Mouse (Mus musculus) kidney, adult 2 months (tissue): Measurements from ENCODE around the gene Gpd2. TPM values are rescaled to one million over a fixed set of nuclear protein-coding genes. Genes with fewer than 3 reads are reported as not detected.

Source experiments
- DNase-seq: peaks from one replicate; pipeline ENCODE4 v3.0.0; 2021
- H3K27ac ChIP-seq: fragments of 200-500 bp; 2 replicates; pipeline ENCODE4 v1.5.1; 2012; ENCODE audit warnings: low read depth, low read length, control low read depth, inconsistent platforms; ENCODE audit not compliant: insufficient read depth
- H3K27me3 ChIP-seq: fragments of 200-500 bp; replicated peaks from 2 replicates; pipeline ENCODE4 v1.6.1; 2012; ENCODE audit warnings: mild to moderate bottlenecking, moderate library complexity, low read length, inconsistent platforms; ENCODE audit not compliant: control insufficient read depth, insufficient read depth
- H3K36me3 ChIP-seq: fragments of 200-500 bp; 2 replicates; pipeline ENCODE4 v1.6.1; 2012; ENCODE audit warnings: mild to moderate bottlenecking, moderate library complexity, low read length, inconsistent platforms; ENCODE audit not compliant: control insufficient read depth, insufficient read depth
- H3K4me1 ChIP-seq: fragments of 200-500 bp; 2 replicates; pipeline ENCODE4 v1.6.1; 2011; ENCODE audit warnings: low read length; ENCODE audit not compliant: control insufficient read depth, insufficient read depth
- H3K4me3 ChIP-seq: fragments of 200-500 bp; 2 replicates; pipeline ENCODE4 v1.5.1; 2011; ENCODE audit warnings: mild to moderate bottlenecking, low read depth, low read length, control low read depth; ENCODE audit not compliant: insufficient read depth
- CTCF ChIP-seq: fragments of 200-500 bp; conservative IDR thresholded peaks from 2 replicates; pipeline ENCODE4 v1.5.1; 2011; ENCODE audit warnings: low read depth, mild to moderate bottlenecking, control low read depth, low read length, moderate library complexity, mixed read lengths; ENCODE audit not compliant: insufficient read depth, insufficient read length
- POLR2A ChIP-seq: fragments of 200-500 bp; IDR thresholded peaks from one replicate; pipeline ENCODE4 v1.6.1; 2011; ENCODE audit warnings: low read depth, low read length, control low read depth
- WGBS: fragments of 180-500 bp; shearing (Covaris S2); methylation state at CpG from one replicate; pipeline ENCODE4 v1.1.7; 2018; 5-methylcytosine and 5-hydroxymethylcytosine counted together
- polyA plus RNA-seq: library from polyadenylated mRNA; depleted of rRNA; stranded (reverse); fragments of >200 nt; gene quantifications from 2 replicates; pipeline ENCODE4 v1.2.3, GENCODE M21; 2012; rRNA removed

Gpd2 gene
- 12.5 and 17.2 TPM in 2 replicates for polyA plus RNA-seq

- Histone ChIP-seq H3K4me3 (peak within 1 kb of the TSS; percentile 97), H3K36me3 (no peaks in the 10 kb centered on the region), H3K27me3 (no peaks in the 10 kb centered on the region), H3K27ac (peak within 1 kb of the TSS; percentile 88), H3K4me1 (0 out of 2 replicates have a peak, but pooled peaks cover 3% of the 10 kb centered on the region)
- TF ChIP-seq POLR2A (no peak), CTCF (no peak)
- DNase-seq: no peak
- 8% methylated on average over 20 of the region's 20 CpGs for WGBS
Observed at GRCm38 (mm10) chr2:57237475-57237919, at the start of gene Gpd2. Gene Gpd2 (plus strand): TSS chr2:57237635.

GRCm38 (mm10) chr2:57188237-57188636 lies 49.2 kb upstream of the Gpd2 start:
- Histone ChIP-seq H3K4me3 (no peak overlapping the region), H3K4me1 (no peaks in the 10 kb centered on the region), H3K27ac (no peak overlapping the region), H3K27me3 (no peaks in the 10 kb centered on the region), H3K36me3 (no peaks in the 10 kb centered on the region)
- 44% methylated on average over 9 of the region's 9 CpGs for WGBS
- DNase-seq: no peak
- TF ChIP-seq CTCF (no peak), POLR2A (no peak)

- Histone ChIP-seq H3K27ac (no peak overlapping the region), H3K27me3 (no peaks in the 10 kb centered on the region), H3K36me3 (no peaks in the 10 kb centered on the region), H3K4me1 (no peaks in the 10 kb centered on the region), H3K4me3 (no peak overlapping the region)
- DNase-seq: no peak
- TF ChIP-seq CTCF (no peak), POLR2A (no peak)
Observed at GRCm38 (mm10) chr2:57190884-57191283, 46.6 kb upstream of the Gpd2 start.

- Histone ChIP-seq H3K36me3 (no peaks in the 10 kb centered on the region), H3K27me3 (no peaks in the 10 kb centered on the region), H3K4me3 (no peak overlapping the region), H3K27ac (no peak overlapping the region), H3K4me1 (no peaks in the 10 kb centered on the region)
- no peak for DNase-seq
- 96% methylated on average over 3 of the region's 3 CpGs for WGBS
- TF ChIP-seq POLR2A (no peak), CTCF (no peak)
Observed at GRCm38 (mm10) chr2:57199046-57199445, 38.4 kb upstream of the Gpd2 start.

- DNase-seq: no peak
- Histone ChIP-seq H3K36me3 (no peaks in the 10 kb centered on the region), H3K4me3 (no peak overlapping the region), H3K27me3 (no peaks in the 10 kb centered on the region), H3K27ac (no peak overlapping the region), H3K4me1 (no peaks in the 10 kb centered on the region)
- TF ChIP-seq POLR2A (no peak), CTCF (no peak)
- 91% methylated on average over 9 of the region's 9 CpGs for WGBS
Observed at GRCm38 (mm10) chr2:57208472-57209083, 28.9 kb upstream of the Gpd2 start.

GRCm38 (mm10) chr2:57211049-57212001 lies 26.1 kb upstream of the Gpd2 start:
- no peak for DNase-seq
- TF ChIP-seq POLR2A (no peak), CTCF (no peak)
- Histone ChIP-seq H3K4me1 (no peaks in the 10 kb centered on the region), H3K4me3 (no peak overlapping the region), H3K36me3 (no peaks in the 10 kb centered on the region), H3K27me3 (no peaks in the 10 kb centered on the region), H3K27ac (no peak overlapping the region)
- 40% methylated on average over 9 of the region's 9 CpGs for WGBS

GRCm38 (mm10) chr2:57213364-57213763 lies 24.1 kb upstream of the Gpd2 start:
- TF ChIP-seq POLR2A (no peak), CTCF (no peak)
- no peak for DNase-seq
- no peaks in the 10 kb centered on the region for H3K27me3 ChIP-seq
- WGBS: 95% methylated on average over 4 of the region's 4 CpGs
- H3K27ac ChIP-seq: no peak overlapping the region
- H3K36me3 ChIP-seq: no peaks in the 10 kb centered on the region
- no peaks in the 10 kb centered on the region for H3K4me1 ChIP-seq
- no peak overlapping the region for H3K4me3 ChIP-seq
